Mouse (Mus musculus) hindbrain, embryonic 16.5 days (tissue): ENCODE measurements at regions not wholly inside any gene's neighbourhood (a gene's known extent, or its start where the extent isn't known, plus 50 kb on each side); places are given as distances from the start of the nearest gene placed in this dataset.

Source experiments
- ATAC-seq: fragments of 200-750 bp; cut with Nextera tagmentation; 2 replicates; pipeline ENCODE4 v1.8.0; 2017; ENCODE audit warnings: moderate TSS enrichment, moderate library complexity
- H3K27ac ChIP-seq: fragments of 300-500 bp; sonication (generic); 2 replicates; pipeline ENCODE4 v1.5.1; 2014; ENCODE audit warnings: low read depth, mild to moderate bottlenecking, control low read depth, low read length, moderate library complexity
- H3K27me3 ChIP-seq: fragments of 300-500 bp; sonication (generic); replicated peaks from 2 replicates; pipeline ENCODE4 v1.6.1; 2014; ENCODE audit warnings: low read length; ENCODE audit not compliant: control insufficient read depth, insufficient read depth
- H3K36me3 ChIP-seq: fragments of 300-500 bp; sonication (generic); 2 replicates; pipeline ENCODE4 v1.6.1; 2014; ENCODE audit warnings: mild to moderate bottlenecking, low read length, moderate library complexity, mixed read lengths; ENCODE audit not compliant: control insufficient read depth, insufficient read depth
- H3K4me1 ChIP-seq: fragments of 300-500 bp; sonication (generic); 2 replicates; pipeline ENCODE4 v1.6.1; 2014; ENCODE audit warnings: low read depth, low read length; ENCODE audit not compliant: control insufficient read depth, insufficient read depth
- H3K4me2 ChIP-seq: fragments of 300-500 bp; sonication (generic); 2 replicates; pipeline ENCODE4 v1.6.1; 2014; ENCODE audit warnings: mild to moderate bottlenecking, low read length, control low read depth, moderate library complexity
- H3K4me3 ChIP-seq: fragments of 300-500 bp; sonication (generic); 2 replicates; pipeline ENCODE4 v1.5.1; 2014; ENCODE audit warnings: mild to moderate bottlenecking, low read length, control low read depth, moderate library complexity
- H3K9ac ChIP-seq: fragments of 300-500 bp; sonication (generic); 2 replicates; pipeline ENCODE4 v1.6.1; 2014; ENCODE audit warnings: low read depth, mild to moderate bottlenecking, control low read depth, low read length, moderate library complexity
- H3K9me3 ChIP-seq: fragments of 300-500 bp; sonication (generic); 2 replicates; pipeline ENCODE4 v1.6.1; 2014; ENCODE audit warnings: mild to moderate bottlenecking, low read length, moderate library complexity; ENCODE audit not compliant: control insufficient read depth
- WGBS: fragments of 180-500 bp; shearing (Covaris S2); extraction: QIAGEN DNeasy Blood & Tissue Kit; methylation state at CpG from one replicate; pipeline ENCODE4 v1.1.7; 2014; 5-methylcytosine and 5-hydroxymethylcytosine counted together

DNA sequence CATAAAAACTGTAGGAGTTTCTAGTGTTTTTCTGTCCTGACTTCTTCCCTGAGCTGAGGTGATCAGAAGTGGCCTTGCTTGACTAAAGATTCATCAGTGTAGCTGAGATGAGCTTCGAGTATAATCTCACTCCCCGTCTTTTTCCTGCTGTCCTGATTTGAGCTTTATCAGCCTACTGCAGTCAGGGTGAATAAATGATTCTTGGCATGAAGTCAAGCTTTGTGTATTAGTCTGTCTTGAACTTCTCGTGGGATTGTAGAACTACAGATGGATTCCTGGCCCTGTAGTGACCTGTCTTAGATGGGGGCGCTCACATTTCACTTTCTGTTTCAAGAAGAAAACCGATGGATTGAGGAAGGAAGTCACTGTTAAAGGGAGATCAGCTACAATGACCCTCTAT, 405.7 kb upstream of the Arglu1 start:
- Histone ChIP-seq H3K27ac (no peak overlapping the region), H3K9ac (no peak overlapping the region), H3K4me1 (no peaks in the 10 kb centered on the region), H3K9me3 (no peaks in the 10 kb centered on the region), H3K27me3 (no peaks in the 10 kb centered on the region), H3K4me2 (no peak overlapping the region), H3K36me3 (no peaks in the 10 kb centered on the region), H3K4me3 (no peak overlapping the region)
- WGBS, result 73% methylated on average over 5 of the region's 5 CpGs
- ATAC-seq, result no peak

DNA sequence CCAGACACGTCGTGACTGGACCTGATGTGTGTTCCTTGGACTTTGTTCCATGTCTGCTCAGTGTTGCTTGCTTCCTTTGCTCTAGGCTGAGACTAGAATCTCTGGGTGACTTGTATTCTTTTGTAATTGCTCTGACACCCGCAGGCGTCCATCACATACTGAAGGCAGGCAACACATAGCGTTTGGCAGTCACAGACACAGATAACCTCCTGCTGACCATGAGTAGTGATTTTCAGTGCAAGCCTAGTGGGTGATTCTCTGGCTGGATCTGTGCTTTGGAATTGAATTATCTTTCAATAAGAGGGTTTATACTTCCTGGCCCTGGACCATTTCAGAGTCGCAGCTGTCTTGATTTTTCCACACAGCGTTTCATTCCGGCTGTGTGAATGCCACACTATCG, 403.7 kb upstream of the Arglu1 start:
- ATAC-seq, result no peak
- 60% methylated on average over 9 of the region's 9 CpGs for WGBS
- Histone ChIP-seq H3K4me2 (no peak overlapping the region), H3K9me3 (no peaks in the 10 kb centered on the region), H3K4me1 (no peaks in the 10 kb centered on the region), H3K36me3 (no peaks in the 10 kb centered on the region), H3K9ac (no peak overlapping the region), H3K4me3 (no peak overlapping the region), H3K27me3 (no peaks in the 10 kb centered on the region), H3K27ac (no peak overlapping the region)

DNA sequence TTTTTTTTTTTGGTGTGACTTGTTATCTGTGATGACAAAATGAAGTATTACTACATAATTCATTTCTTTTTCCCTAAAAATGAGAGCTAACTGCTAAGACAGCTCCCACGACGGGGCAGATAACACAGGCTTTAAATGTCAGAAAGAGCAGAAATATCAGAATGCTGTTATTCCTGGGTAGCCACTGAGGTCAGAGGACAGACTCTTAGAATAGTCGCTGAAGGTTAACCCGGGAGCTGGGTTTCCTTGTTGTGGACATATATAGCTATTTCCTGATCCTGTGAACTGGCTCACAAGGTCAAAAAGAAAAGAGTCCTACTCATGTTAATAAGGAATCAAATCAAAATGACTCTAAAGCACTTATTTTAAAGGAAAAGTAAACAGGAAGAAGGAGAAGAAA, 403.0 kb upstream of the Arglu1 start:
- WGBS, result 83% methylated on average over 4 of the region's 4 CpGs
- Histone ChIP-seq H3K27me3 (no peaks in the 10 kb centered on the region), H3K4me1 (no peaks in the 10 kb centered on the region), H3K27ac (no peak overlapping the region), H3K36me3 (no peaks in the 10 kb centered on the region), H3K9ac (no peak overlapping the region), H3K9me3 (no peaks in the 10 kb centered on the region), H3K4me3 (no peak overlapping the region), H3K4me2 (no peak overlapping the region)
- ATAC-seq, result no peak

- Histone ChIP-seq H3K4me2 (no peak overlapping the region), H3K9me3 (no peaks in the 10 kb centered on the region), H3K4me3 (no peak overlapping the region), H3K27me3 (no peaks in the 10 kb centered on the region), H3K36me3 (no peaks in the 10 kb centered on the region), H3K27ac (no peak overlapping the region), H3K9ac (no peak overlapping the region), H3K4me1 (no peaks in the 10 kb centered on the region)
- ATAC-seq, result no peak
- 94% methylated on average over 4 of the region's 4 CpGs for WGBS
Observed at GRCm38 (mm10) chr8:9072724-9073123, 382.4 kb upstream of the Arglu1 start.

- no peaks in the 10 kb centered on the region for H3K36me3 ChIP-seq
- H3K4me3 ChIP-seq, result no peak overlapping the region
- H3K9ac ChIP-seq, result no peak overlapping the region
- H3K27ac ChIP-seq, result no peak overlapping the region
- 86% methylated on average over 11 of the region's 11 CpGs for WGBS
- no peak overlapping the region for H3K4me2 ChIP-seq
- no peaks in the 10 kb centered on the region for H3K4me1 ChIP-seq
- no peaks in the 10 kb centered on the region for H3K9me3 ChIP-seq
- no peaks in the 10 kb centered on the region for H3K27me3 ChIP-seq
- ATAC-seq, result no peak
Observed at GRCm38 (mm10) chr8:9072286-9072685, 382.0 kb upstream of the Arglu1 start.

DNA sequence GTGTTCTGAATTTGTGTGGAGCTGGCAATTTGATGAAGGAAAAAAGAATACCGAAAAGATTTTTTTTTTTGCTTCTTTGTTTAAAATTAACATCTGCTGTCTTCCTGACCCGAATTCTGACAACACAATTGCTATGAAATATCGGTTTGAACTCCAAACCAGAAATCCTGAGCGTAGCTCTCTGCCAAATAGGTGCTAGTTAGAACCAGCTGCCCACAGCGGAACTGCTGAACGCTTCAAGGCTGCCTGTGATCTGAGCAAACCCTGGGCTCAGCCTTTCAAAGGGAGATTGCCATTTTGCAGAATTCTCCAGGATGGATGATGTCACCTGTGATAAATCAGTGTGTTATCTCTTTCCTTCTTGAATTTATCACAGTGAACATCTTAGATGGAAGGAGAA, 380.6 kb upstream of the Arglu1 start:
- no peak for ATAC-seq
- no peaks in the 10 kb centered on the region for H3K27me3 ChIP-seq
- no peaks in the 10 kb centered on the region for H3K36me3 ChIP-seq
- H3K4me3 ChIP-seq, result no peak overlapping the region
- H3K27ac ChIP-seq, result no peak overlapping the region
- H3K4me2 ChIP-seq, result no peak overlapping the region
- no peaks in the 10 kb centered on the region for H3K4me1 ChIP-seq
- H3K9ac ChIP-seq, result no peak overlapping the region
- WGBS, result 73% methylated on average over 6 of the region's 6 CpGs
- H3K9me3 ChIP-seq, result no peaks in the 10 kb centered on the region

GRCm38 (mm10) chr8:9069845-9070244, 379.5 kb upstream of the Arglu1 start:
- Histone ChIP-seq H3K9ac (no peak overlapping the region), H3K27me3 (no peaks in the 10 kb centered on the region), H3K27ac (no peak overlapping the region), H3K36me3 (no peaks in the 10 kb centered on the region), H3K4me1 (no peaks in the 10 kb centered on the region), H3K4me2 (no peak overlapping the region), H3K4me3 (no peak overlapping the region), H3K9me3 (no peaks in the 10 kb centered on the region)
- 79% methylated on average over 7 of the region's 7 CpGs for WGBS
- no peak for ATAC-seq

GRCm38 (mm10) chr8:9067731-9068130, 377.4 kb upstream of the Arglu1 start:
- ATAC-seq, result no peak
- Histone ChIP-seq H3K4me1 (no peaks in the 10 kb centered on the region), H3K27me3 (no peaks in the 10 kb centered on the region), H3K4me2 (no peak overlapping the region), H3K4me3 (no peak overlapping the region), H3K9ac (no peak overlapping the region), H3K36me3 (no peaks in the 10 kb centered on the region), H3K9me3 (no peaks in the 10 kb centered on the region), H3K27ac (no peak overlapping the region)
- WGBS, result 77% methylated on average over 1 of the region's 1 CpGs

DNA sequence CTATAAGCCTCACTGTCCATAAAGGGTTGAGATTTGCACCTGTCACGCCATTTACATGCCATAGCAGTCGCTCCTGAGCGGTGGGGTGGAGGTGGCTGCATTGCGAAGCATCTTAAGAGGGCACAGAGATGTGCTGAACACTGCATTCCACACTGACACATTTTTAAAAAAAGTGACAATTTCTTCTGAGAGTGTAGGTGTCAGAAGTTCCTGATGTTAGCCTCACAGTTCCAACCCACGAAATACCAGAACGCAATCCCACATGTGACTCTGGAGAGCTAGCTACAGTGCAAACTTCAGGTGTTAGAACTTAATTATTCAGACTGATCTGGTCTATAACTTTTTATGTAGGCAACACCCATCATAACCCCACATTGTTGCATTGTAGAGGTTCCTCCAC, 369.8 kb upstream of the Arglu1 start:
- Histone ChIP-seq H3K9me3 (no peaks in the 10 kb centered on the region), H3K27me3 (no peaks in the 10 kb centered on the region), H3K4me3 (no peak overlapping the region), H3K36me3 (no peaks in the 10 kb centered on the region), H3K4me2 (no peak overlapping the region), H3K27ac (no peak overlapping the region), H3K4me1 (no peaks in the 10 kb centered on the region), H3K9ac (no peak overlapping the region)
- no peak for ATAC-seq
- WGBS, result 97% methylated on average over 6 of the region's 6 CpGs

DNA sequence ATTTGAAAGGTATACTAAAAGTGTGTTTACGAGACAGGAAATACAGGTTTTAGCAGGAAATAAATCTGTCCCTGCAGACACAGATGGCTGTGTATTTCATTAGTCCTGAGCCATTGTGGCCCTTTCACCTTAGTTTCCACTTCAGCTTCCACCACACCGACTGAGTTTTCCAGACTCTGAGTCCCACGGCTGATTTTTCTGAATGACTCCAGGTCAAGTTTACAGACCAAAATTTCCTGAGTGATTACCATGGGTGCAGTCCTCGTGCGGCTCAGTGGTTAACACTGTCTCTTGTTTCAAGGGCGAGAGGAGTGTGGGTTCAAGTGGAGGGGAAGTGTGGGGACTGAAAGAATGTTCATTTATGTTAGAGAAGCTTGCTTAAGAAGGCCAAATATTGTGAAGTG, 365.1 kb upstream of the Arglu1 start:
- ATAC-seq, result no peak
- H3K36me3 ChIP-seq, result no peaks in the 10 kb centered on the region
- 89% methylated on average over 6 of the region's 6 CpGs for WGBS

More for the DNA sequence above, 365.1 kb upstream of the Arglu1 start:
- Histone ChIP-seq H3K4me3 (no peak overlapping the region), H3K4me1 (peaks cover 4% of the 10 kb centered on the region), H3K9ac (no peak overlapping the region), H3K27me3 (no peaks in the 10 kb centered on the region), H3K4me2 (no peak overlapping the region), H3K27ac (no peak overlapping the region), H3K9me3 (no peaks in the 10 kb centered on the region)
